Mouse (Mus musculus): Measurements from ENCODE around the gene Lin7a.

DNA sequence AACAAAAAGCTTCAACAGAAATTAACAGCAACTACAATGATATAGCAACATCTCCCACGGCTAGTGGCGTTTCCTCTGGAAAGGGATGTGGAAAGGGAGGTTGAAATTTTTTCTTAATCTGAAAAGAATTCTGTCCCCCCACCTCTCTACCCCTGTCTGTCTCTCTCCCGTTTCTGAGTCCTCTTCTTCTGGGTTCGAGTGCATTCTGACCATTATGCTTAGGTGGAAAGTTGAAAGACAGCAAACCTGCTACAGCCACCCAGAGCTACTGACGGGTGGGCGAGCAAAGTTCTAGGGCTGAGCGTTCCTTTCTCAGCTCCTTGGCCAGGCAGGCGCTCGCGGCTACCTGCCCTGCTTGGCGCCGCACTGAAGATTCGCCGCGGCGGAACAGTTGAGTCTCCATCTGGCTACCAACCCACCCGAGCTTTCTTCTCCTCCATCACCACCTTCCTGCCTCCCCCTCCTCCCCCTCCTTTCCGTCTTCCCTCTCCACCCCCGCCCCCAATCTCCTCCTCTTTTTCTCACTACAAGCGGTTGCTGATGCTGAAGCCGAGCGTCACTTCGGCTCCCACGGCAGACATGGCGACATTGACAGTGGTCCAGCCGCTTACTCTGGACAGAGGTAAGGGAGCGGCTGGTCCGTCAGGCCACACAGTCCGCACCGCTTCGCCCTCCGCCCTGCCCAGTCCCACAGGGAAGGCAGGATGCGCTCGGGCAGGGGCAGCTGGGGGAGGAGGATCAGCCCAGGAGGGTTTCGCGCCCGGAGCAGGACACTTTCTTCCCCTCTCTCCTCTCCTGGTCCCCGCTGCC lies at the start of gene Lin7a:
- TF ChIP-seq CTCF (IDR thresholded peaks at IDR 0.05; ENCODE audit: low read depth) (no peak), EP300 (IDR thresholded peaks at IDR 0.05; ENCODE audit: low read depth) (no peak)

Measured in liver, postnatal 0 days (tissue).